Mouse (Mus musculus) cerebellum, adult 11-12 months (tissue): ENCODE measurements around the gene Dock8.
"Not testable (repeated sequence)": the region's sequence is repeated elsewhere in the genome, so short reads cannot be mapped to it uniquely, and the experiment has no call there.

Experiments
- DNase-seq: peaks from one replicate; pipeline ENCODE4 v3.0.0; 2022

The Dock8 gene

DNA sequence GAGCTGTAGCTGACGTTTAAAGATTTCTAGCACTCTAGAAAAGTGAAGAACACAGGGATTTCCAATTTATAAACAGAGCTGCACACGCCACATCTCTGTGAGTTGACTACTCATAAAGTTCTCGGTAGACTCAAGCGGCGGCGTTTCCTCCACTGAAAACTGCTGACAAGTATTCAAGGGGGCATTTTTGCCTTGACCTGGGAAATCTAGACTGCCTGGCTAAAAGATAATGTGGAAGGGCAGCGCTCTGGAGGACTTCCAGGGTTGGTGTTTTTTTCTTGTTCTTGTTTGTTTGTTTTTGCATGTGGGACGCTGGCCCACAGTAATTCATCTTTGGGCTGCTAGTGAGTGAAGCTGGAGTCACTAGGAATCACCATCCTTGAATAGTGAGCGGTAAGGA, 819 bp downstream of the Dock8 start:
- no peak for DNase-seq

DNA sequence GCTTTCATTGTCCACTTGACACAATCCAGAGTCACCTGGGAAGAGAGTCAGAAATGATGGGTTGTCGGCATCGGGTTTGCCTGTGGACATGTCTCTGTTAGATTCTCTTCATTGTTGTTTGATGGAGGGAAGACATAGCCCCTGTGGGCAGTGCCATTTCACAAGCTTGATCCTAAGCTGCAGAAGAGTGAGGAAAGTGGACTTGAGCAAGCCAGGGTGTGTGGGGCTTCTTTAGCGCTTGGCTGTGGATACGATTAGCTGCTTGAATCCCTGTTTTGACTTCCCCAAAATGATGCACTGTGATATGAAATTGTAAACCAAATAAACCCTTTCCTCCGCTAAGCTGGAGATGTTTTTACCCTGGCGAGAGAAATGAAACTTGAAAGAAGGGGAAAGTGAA, 2.7 kb downstream of the Dock8 start:
- no peak for DNase-seq

DNA sequence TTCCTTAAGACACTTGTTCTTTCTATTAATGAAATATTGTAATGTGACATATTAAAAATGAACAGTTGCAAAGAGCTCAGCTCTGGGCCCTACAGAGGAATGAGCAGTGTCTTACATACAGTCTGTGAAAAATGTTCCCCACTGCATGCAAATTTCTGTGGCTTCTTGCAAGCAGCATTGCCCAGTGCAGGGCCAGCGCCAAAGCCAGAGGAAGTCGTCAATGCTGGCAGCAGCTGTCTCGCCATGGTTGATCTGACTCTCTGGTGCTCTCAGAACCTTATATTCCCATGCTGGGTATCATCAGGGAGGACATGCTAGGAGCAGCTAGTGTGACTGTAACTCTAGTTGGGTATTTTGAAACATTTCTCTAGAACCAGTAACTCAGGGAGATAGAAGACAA, 3.5 kb downstream of the Dock8 start:
- DNase-seq, result no peak

DNA sequence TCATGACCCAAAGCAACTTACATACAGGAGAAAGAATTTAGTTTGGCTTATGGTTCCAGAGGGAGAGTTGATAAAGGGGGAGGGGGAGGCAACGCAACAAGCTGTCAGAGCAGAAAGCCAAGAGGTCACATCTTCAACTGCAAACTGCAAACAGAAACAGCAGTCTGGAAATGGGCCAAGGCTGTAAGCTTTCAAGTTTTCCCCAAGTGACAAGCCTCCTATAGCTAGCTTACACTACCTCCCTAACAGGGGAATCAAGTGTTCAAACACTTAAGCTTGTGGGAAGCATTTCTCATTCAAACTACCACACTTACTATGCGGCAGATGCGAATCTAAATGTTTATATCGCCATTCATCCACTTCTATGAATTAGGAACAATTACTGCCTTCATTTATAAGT, 4.5 kb downstream of the Dock8 start:
- no peak for DNase-seq

DNA sequence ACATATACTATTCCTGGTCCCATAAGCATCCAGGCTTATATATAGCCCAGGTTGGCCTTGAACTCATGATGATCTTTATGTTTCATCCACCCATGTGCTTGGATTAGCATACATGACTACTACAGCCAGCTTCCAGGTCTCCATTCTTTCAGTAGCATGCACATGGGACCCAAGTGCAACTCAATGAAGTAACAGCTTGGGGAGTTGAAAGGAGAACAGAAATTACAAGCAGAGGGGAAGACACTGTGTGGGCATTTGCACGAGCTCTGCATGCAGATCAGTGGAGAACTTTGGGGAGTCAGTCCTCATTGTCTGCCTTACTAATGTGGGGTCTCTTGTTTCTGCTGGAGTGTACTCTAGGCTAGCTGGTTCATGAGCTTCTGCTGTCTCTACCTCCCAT, 7.4 kb downstream of the Dock8 start:
- DNase-seq, result no peak

DNA sequence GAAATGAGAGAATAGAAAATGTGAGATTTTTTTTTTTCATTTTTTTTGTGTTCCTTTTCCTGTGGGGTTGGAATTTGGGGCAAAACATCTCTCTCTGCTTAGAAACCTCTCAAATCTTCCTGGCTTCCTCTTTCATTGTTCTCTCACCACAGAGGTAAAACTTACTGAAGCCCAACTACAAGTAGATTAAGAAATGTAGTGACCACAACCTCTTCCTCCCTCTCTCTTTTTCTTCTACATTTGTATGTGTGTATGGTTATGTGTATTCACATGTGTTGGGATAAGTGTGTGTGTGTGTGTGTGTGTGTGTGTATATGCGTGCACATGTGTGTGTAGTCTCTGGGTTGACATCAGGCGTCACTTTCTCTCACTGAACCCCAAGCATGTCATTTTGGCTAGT, 9.2 kb downstream of the Dock8 start:
- DNase-seq, result no peak

DNA sequence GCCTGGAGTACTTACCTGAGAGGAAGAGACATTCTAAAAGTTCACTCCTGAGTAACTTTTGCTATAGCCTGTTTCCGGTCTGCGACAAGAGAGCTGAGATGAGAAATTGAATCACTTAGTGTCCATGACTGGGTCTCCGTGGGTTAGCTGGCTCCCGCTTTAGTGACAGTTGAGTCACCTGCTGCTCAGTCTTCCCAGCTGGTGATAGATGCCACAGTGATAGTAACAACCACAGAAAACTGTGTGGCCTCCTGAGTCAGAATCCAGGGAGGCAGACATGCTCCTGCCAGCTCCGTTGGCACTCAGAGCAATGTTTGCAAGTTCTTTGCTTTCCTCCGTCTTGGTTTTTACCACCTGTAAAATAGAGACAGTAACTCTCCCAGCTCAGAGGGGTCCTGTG, 23.4 kb downstream of the Dock8 start:
- no peak for DNase-seq

DNA sequence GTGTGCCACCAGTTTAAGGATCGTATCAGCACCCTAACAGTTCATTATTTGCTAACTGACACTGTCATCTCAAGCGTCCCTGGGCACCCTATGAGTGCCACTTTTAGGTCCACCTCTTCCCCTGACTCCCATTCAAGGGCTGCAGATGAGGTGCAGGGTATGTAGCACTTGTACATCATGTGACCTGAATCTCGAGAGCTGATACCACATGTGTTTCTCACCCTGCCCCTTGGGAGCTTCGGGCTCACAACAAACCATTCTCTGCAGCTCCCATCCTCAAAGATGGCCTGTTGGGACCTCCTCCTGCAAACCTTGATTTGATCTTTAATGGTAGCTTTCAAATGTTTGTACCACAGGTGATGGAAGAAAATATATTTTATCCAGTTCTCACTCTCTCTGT, 32.4 kb downstream of the Dock8 start:
- DNase-seq, result no peak

DNA sequence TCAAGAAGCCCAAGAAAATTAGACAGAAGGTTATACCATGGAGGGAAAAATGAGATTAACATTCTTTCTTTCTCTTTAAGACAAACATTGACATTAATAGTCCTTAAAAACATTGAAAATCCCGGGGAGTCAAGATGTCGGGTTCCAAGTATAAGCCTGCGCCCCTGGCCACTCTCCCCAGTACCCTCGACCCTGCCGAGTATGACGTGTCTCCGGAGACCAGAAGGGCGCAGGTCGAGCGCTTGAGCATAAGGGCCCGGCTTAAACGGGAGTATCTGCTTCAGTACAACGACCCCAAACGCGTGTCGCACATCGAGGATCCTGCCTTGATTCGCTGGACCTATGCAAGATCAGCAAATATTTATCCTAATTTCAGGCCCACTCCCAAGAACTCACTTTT, 33.7 kb downstream of the Dock8 start:
- not testable (repeated sequence) for DNase-seq

DNA sequence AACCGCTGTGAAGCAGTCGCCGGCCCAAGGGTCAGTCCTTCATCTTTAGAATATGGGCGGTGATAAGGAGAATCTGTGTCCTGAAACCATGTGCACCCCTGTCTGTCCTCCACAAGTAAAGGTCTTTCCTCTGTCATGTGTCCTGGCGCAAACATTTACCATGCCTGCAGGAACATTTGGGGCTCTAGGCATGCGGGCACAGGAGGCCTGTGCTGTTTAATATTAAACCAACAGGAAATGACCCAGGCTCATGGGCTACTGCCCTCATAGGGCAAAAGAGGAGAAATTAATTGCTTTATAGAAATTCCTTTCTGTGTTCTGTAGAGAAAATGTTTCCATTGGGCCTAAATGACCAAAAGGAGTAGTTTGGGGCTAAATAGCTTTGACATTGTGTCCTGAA, 36.5 kb downstream of the Dock8 start:
- DNase-seq, result no peak

DNA sequence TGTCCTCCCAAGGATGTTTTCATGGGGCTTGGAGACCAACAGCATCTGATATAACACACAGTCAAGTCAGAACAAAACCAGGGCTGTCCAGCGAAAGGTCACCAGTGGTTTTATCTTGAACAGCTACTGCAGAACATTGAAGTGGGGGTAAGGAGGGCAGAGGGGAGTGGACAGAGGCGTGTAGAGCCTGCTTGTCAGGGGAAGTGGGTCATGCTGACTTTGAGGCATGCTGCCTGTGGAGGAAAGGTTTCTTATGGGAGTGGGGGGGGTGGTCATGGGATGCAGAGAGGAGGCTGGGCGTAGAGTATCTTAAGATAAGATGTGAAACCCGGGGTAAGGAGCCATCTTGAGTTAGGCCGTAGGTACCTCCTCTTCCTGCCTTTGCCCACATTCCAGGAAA, 37.5 kb downstream of the Dock8 start:
- no peak for DNase-seq

DNA sequence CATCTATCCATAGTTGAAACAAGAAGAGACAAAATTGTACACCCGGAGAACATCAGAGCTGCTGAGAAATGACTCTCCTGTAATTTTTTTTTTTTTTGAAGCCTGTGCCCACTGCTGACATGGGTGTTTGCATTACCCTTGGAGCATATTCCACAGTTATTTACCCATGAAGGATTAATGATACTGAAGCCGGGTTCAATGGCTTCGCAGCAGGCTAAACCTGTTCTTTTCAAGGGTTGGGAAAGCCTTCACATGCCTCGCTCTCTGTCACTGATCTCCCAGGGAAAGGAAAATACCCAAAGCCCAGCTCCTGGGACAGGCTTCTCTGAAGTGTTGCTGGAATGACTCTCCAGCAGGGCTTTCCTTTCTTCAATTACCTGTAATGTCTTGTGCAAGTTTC, 37.9 kb downstream of the Dock8 start:
- DNase-seq, result no peak

DNA sequence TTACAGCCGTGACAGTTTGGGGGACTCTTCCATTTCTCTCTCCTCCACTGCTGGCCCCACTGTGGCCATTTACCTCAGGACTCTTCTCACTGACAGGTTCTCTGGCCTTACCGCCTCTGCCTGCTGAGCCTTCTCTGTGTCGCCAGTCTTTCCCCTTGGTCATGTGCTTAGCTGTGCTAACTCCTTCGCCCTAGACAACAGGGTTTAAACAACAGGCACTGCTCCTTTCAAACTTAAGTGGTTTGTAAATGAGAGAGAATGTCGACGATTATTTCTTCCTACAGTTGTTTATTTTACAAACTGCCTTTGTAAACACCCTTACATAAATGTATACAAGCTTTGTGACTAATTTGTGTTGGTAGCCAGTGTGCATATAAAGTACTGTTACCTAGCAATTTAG, 39.0 kb downstream of the Dock8 start:
- no peak for DNase-seq

DNA sequence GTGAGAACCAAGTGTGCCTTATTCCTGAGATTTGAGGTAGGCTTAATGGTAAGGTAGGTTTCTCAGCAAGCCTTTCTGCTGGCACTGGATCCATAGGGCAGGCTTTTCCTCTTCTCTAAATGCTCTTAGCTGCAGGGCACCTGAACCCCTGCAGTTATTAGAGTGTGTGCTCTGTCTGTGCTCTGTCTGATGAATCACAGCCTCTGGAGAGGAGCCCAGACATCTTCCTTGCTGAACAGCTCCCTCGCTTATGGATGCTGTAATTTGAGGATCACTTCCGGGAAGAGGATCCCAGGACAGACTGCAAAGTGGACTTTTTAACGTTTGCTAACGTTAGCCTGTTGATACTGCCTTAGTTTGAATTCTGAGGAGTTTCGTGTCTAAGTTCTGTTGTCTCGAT, 41.9 kb downstream of the Dock8 start:
- DNase-seq, result no peak

DNA sequence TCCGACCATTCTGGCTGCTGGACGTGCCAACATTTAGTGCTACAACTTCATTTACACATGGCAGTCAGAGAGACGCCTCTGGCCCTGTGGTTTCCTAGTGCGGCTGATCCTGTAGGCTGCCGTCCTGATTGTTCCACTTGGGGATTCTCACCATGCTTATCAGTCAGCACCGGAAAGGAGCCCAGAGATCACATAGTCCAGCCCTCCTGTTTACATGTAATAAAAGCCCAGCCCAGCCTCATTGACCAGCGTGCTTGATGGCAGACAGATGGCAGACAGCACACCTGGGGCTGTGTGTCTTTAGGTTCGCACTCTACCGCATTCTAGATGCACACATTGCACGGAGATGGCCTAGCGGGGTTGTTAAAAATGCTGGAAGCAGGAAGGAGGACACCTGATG, 43.6 kb downstream of the Dock8 start:
- no peak for DNase-seq

DNA sequence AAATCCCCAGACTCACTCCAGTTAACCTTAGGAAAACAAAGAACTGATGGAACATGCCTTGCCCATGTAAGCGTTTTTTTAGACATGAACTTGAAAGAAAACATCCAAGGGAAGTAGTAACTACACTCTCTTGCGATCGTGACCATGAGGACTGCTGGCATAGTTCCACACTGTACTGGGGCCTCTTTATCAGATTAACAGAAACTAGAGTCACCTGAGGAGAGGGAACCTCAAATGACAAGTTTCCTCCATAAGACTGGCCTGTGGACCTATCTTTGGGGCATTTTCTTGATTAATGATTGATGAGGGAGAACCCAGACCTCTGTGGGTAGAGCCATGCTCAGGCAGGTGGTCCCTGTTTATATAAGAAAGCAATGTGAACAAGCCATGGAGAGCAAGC, 44.7 kb downstream of the Dock8 start:
- no peak for DNase-seq

DNA sequence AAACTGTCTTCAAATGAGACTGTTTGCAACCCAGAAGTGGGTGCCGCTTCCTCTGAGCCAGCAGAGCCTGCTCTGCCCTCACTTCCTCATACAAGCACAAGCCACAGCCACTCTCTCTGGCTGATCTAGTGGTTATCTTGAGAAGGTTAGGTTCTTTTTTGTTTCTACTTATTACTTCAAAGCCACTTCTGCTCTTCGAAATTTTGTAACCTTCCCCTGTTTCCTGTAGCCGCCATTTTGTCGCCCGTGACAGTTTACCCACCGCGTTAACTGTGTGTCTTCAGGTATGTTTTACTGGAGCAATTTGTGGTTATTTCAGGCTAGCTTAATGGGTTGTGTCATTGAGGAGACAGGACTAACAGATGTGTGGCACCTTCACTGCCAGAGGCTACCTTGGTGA, 53.0 kb downstream of the Dock8 start:
- no peak for DNase-seq

DNA sequence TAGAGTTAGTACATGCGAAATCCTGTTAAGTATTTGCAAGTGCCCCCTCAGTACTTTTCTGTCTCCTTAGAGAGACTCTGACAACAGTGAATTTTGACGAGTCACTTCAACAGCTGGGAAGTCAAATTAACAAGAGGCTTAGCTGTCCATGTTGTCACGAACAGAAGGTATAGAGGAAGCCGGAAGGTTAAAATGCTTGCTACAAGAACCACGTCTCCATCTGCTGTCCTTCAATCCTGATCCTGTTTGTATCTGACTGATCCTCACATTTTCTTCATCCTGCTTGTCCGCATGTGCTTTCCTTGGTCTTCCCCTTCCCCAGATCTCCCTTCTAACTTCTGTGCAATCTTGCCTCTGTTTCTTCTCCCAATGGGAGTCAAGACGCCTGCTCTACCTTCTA, 53.8 kb downstream of the Dock8 start:
- DNase-seq, result no peak

DNA sequence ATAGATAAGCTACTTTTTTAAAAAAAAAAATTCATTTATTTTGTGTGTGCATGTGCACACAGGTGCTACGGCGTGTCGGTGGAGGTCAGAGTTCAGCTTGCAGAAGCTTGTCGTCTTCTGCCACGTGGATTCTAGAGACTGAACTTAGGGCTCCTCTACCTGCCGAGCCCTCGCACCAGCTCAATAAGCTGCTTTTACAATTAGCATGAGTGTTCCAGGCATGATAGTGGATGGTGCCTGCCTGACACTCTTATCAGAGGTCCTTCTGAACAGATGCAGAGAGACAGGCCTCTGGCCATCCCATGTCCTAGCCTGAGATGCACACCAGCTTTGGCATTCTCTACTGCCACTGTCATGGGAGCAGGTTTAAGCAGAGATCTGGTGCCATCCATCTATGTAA, 55.7 kb downstream of the Dock8 start:
- no peak for DNase-seq

DNA sequence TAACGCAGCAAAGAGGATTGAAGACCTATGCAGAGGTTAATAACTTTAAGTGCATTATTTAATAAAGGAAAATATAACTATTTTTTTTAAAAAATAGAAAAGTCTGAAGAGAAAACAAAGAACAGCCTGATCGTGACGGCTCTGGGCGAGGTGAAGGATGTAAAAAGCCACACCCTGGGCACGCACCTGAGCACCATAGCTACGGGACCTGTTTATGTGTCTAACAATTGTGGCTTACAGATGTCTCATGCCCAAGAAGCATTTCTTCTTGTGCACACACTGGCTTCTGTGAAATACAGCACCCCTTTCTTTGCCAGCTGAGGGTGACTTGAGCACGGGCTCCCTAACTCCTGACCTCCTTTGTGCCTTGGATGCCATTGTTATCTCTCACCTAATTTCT, 56.2 kb downstream of the Dock8 start:
- no peak for DNase-seq

DNA sequence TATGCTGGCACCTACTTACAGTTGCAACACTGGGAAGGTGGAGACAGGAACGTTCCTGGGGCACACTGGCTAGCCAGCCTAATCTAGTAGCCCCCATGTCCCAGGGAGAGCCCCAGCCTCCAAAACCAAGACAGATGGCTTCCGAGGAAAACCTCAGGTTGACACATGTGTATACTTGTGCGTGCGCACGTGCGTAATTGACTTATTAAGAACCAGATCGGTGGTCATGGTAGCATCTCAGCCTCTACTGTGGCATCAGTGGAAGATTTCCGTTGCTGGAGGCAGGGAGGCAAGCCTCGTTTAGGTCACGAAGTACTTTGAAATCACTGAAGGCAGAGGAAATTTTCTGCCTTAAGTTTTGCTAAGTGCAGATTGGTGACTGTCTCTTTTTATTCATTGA, 56.9 kb downstream of the Dock8 start:
- DNase-seq, result no peak

DNA sequence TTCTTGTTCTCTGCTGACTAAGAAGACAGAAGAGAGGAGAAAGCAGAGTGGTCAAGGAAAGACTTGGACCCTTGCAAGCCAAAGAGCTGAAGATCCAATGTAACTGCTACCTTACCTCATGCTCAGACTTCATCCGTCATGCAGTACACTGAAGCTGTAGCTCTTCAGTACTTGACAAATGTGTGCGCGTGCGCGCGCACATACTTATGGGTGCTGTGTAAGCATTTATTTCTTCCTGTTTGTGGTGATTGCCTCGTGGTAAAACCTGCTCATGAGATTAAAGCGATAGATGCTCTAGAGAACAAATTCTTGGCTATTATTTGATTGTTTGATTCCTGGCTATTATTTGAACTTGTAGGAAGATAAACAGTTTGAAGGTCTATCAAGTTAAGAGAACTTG, 58.5 kb downstream of the Dock8 start:
- no peak for DNase-seq

DNA sequence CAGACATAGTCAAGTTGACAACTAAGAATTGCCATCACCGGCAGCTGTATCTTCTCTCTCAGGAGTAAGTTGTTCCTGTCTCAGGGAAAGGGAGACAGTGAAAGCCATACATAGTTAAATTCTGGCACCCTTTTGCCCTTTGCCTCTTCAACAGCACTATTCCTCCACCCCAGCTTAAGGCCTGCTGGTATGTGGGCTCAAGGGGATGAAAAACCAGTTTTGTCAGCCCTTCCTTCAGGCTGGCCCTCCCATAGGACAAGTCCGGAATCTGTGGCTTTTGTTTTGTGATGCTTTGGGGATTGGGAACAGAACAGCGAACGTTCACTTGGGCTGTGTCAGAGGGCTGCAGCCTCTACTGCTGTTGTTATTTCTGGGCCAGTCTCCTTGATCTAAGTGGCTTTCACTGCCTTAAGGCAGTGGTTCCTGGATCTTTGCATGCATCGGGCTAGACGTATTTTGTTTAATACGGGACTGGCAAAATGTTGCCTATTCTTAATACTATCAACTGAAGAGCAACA, 60.6 kb downstream of the Dock8 start:
- DNase-seq, result no peak

DNA sequence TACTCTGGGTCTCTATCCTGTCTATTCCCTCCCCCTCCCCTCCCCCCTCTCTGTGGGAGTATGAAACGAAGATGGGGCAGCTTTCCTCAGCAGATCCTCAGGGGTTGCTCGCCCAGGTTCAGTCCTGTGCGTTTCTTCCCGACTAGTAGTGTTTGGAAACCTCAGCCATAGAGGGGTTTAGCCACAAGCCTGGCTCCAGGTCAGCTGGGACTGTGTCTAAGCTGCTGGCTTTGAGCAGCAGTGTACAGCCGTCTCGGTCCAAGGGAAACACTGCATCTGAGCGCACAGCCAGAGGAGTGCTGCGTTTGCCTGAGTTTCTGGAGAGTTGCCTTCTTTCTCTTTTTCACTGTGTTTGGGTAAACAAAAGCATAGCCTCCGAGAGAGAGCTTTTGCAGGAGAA, 61.0 kb downstream of the Dock8 start:
- no peak for DNase-seq

DNA sequence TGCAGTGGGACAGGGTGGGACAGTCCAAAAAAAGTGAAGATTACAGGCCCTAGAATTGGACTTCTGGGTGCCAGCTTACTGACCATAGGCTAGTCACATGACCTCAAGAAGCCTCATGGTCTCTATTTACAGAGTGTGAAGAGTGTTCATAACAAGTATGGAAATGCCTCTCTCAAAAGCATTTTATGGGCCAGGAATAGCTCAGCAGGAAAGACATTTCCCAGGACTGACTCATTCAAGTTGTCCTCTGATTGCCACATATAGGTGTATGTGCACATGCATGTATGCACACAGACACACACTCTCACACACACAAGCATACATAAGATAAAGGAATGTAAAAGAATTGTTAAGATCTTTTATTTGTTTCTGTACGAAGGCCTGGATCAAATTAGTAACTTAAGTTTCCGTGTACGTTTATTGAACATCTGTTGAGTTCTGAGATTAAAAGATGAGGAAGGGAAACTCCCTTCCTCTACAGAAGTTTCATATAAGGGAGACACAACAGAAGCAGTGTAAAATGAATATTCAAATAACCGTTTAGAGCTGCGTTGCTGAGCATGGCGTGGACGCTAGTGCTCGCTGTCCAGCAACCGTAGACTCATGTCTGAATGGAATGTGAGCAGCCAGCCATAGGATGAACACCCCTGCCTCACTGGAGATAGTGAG, 63.0 kb downstream of the Dock8 start:
- DNase-seq, result no peak

DNA sequence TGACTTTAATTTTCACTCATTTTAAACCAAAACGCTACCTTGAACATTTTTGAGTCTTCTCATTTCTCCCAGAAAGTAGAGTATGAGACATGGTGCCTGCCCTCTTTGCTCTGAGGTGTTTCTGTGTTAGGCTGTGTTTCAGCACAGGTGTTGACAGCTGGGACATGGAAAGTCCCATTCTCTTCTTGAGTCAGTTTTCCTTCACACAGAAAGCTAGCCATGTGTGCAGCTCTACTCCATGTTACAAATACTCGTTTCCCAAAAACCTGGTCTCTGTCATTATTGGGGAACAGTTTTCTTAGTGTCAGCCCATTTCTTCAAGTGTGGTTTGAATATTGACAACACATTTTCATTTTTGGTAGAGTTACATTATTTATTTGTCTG, 63.5 kb downstream of the Dock8 start:
- no peak for DNase-seq
